Mouse (Mus musculus) midbrain, postnatal 0 days (tissue): ENCODE measurements around the gene Gmds. TPM values are rescaled to one million over a fixed set of nuclear protein-coding genes. Genes with fewer than 3 reads are reported as not detected.

Experiments used
- ATAC-seq: fragments of 200-750 bp; cut with Nextera tagmentation; 2 replicates; pipeline ENCODE4 v1.8.0; 2017; ENCODE audit warnings: moderate number of reproducible peaks, mild to moderate bottlenecking, moderate TSS enrichment, moderate library complexity; ENCODE audit not compliant: low FRiP score
- DNase-seq: peaks from one replicate; pipeline ENCODE4 v3.0.0-alpha.2; 2015; ENCODE audit warnings: low spot score
- H3K27ac ChIP-seq: fragments of 300-500 bp; sonication (generic); 2 replicates; pipeline ENCODE4 v1.5.1; 2014; ENCODE audit warnings: low read depth, mild to moderate bottlenecking, low read length, mixed read lengths
- H3K27me3 ChIP-seq: fragments of 300-500 bp; sonication (generic); 2 replicates; pipeline ENCODE4 v1.6.1; 2014; ENCODE audit warnings: low read length, control low read depth, mixed read lengths; ENCODE audit not compliant: insufficient read depth
- H3K36me3 ChIP-seq: fragments of 300-500 bp; sonication (generic); 2 replicates; pipeline ENCODE4 v1.6.1; 2014; ENCODE audit warnings: low read length, control low read depth, mixed read lengths; ENCODE audit not compliant: insufficient read depth
- H3K4me1 ChIP-seq: fragments of 300-500 bp; sonication (generic); 2 replicates; pipeline ENCODE4 v1.6.1; 2014; ENCODE audit warnings: mild to moderate bottlenecking, control low read depth, antibody characterized with exemption, low read length, mixed read lengths; ENCODE audit not compliant: insufficient read depth
- H3K4me2 ChIP-seq: fragments of 300-500 bp; sonication (generic); 2 replicates; pipeline ENCODE4 v1.6.1; 2014; ENCODE audit warnings: low read depth, mild to moderate bottlenecking, low read length, mixed read lengths; ENCODE audit not compliant: poor library complexity, severe bottlenecking
- H3K4me3 ChIP-seq: fragments of 300-500 bp; sonication (generic); 2 replicates; pipeline ENCODE4 v1.5.1; 2014; ENCODE audit warnings: low read depth, mild to moderate bottlenecking, low read length, moderate library complexity
- H3K9ac ChIP-seq: fragments of 300-500 bp; sonication (generic); replicated peaks from 2 replicates; pipeline ENCODE4 v1.6.1; 2014; ENCODE audit warnings: mild to moderate bottlenecking, low read length, moderate library complexity, mixed read lengths; ENCODE audit not compliant: poor library complexity, severe bottlenecking
- H3K9me3 ChIP-seq: fragments of 300-500 bp; sonication (generic); 2 replicates; pipeline ENCODE4 v1.6.1; 2016; ENCODE audit warnings: low read length, control low read depth
- CTCF ChIP-seq: IDR thresholded peaks from 2 replicates; pipeline ENCODE4 v1.5.1; 2016; ENCODE audit warnings: antibody characterized with exemption, mild to moderate bottlenecking
- WGBS: fragments of 180-500 bp; shearing (Covaris S2); extraction: QIAGEN DNeasy Blood & Tissue Kit; methylation state at CpG from one replicate; pipeline ENCODE4 v1.1.7; 2014; 5-methylcytosine and 5-hydroxymethylcytosine counted together
- polyA plus RNA-seq: library from polyadenylated mRNA; unstranded; fragments of >200 nt; fragmentation: Nextera tagmentation; extraction: Ambion mirVana; gene quantifications from 2 replicates; pipeline ENCODE4 v1.2.1, GENCODE M21; 2015
- total RNA-seq: library from RNA; depleted of rRNA; stranded (reverse); fragments of >200 nt; gene quantifications from 2 replicates; pipeline ENCODE4 v1.2.3, GENCODE M21; 2014

The Gmds gene
- total and polyA plus RNA-seq, 2 experiments from 2014 or later: 8.7 to 28.6 TPM

DNA sequence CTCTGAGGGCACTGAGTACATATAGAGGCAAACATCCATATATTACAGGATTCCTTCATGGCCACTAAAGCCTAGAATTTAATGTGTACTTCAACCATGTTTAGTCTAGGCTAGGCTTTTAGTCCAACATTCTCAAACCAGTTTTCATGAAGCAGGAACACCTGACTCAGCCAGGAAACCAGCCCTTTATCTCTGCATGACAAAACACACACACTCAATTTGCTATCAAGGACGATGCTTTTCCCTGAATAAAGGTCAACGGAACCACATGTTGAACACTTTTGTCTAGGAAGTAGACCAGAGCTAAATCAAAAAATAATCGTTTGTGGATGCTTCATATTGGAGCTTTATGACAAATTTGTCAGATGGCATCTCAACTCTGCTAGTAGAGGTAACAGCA lies 429.5 kb downstream of the Gmds start:
- Histone ChIP-seq H3K4me1 (no peaks in the 10 kb centered on the region), H3K9me3 (no peaks in the 10 kb centered on the region), H3K4me2 (no peak overlapping the region), H3K27ac (no peak overlapping the region), H3K4me3 (no peak overlapping the region), H3K27me3 (no peaks in the 10 kb centered on the region), H3K36me3 (no peaks in the 10 kb centered on the region), H3K9ac (no peak overlapping the region)
- WGBS: 86% methylated on average over 3 of the region's 3 CpGs
- TF ChIP-seq CTCF: no peak
- no peak for DNase-seq
- ATAC-seq: no peak

DNA sequence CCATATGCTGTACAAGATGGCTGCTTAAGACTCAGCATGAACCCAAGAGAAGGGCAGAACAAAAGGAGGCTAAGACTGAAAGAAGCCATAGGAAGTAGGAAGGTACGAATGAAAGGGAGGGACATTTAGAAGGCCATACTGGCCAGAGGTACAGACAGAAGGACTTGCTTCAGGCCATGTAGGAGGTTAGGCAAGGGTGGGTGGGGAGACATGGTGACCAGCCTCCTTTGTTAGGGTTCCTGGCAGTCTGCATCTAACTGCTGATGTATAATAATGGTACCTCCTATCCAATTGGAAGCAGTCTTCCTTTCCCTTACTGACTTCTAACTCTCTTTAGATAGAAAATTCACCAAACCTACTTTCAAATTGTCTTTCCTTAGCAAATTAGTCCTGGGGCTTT lies 432.0 kb downstream of the Gmds start:
- no peaks in the 10 kb centered on the region for H3K9me3 ChIP-seq
- TF ChIP-seq CTCF: no peak
- H3K27ac ChIP-seq: no peak overlapping the region
- H3K4me2 ChIP-seq: no peak overlapping the region
- H3K36me3 ChIP-seq: no peaks in the 10 kb centered on the region
- 77% methylated on average over 1 of the region's 1 CpGs for WGBS
- H3K4me1 ChIP-seq: no peaks in the 10 kb centered on the region
- H3K9ac ChIP-seq: no peak overlapping the region
- no peak overlapping the region for H3K4me3 ChIP-seq
- no peak for ATAC-seq
- no peak for DNase-seq
- H3K27me3 ChIP-seq: no peaks in the 10 kb centered on the region

DNA sequence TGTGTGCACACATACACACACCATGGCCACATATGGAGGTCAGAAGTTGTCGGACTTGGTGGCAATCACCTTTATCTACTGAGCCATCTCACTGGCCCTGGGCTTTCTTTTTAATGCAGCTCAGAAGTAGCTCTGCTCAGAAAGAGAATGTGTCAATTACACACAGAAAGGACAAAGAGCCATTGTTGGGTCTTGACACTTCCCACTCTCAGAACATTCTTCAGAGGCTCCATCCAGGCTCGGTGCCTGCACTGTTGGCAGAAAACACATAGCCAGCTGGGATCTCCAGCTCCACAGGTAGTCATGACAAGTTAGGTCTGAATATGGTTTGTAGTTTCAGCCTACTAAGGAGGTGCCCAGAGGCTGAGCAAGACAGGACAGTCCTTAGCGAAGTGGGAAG lies 438.3 kb downstream of the Gmds start:
- Histone ChIP-seq H3K9me3 (no peaks in the 10 kb centered on the region), H3K4me3 (no peak overlapping the region), H3K27ac (no peak overlapping the region), H3K4me2 (no peak overlapping the region), H3K4me1 (no peaks in the 10 kb centered on the region), H3K9ac (no peak overlapping the region), H3K27me3 (no peaks in the 10 kb centered on the region), H3K36me3 (no peaks in the 10 kb centered on the region)
- DNase-seq (no peak), ATAC-seq (no peak)
- no peak for TF ChIP-seq CTCF
- WGBS: 58% methylated on average over 3 of the region's 3 CpGs

DNA sequence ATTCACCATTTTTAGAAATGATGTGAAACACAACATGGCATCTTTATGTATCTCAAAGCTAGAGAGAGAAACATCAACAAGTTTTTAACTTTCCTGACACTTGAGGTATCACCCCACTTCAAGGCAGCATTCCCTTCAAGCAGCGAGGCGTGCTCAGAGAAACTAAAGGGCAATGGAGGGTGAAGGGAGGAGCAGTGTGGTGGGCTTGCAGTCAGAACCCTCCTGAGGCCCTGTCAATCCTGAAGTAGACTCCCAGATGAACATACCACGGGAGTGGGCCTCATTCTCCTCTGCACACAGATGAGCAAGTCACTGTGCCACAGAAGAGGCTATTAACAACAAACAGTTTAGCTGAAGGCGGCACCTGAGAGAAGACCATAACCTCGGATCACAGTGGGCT lies 439.1 kb downstream of the Gmds start:
- DNase-seq (no peak), ATAC-seq (no peak)
- WGBS: 80% methylated on average over 5 of the region's 5 CpGs
- Histone ChIP-seq H3K36me3 (no peaks in the 10 kb centered on the region), H3K4me1 (no peaks in the 10 kb centered on the region), H3K9ac (no peak overlapping the region), H3K4me2 (no peak overlapping the region), H3K4me3 (no peak overlapping the region), H3K27ac (no peak overlapping the region), H3K27me3 (no peaks in the 10 kb centered on the region), H3K9me3 (no peaks in the 10 kb centered on the region)
- no peak for TF ChIP-seq CTCF

DNA sequence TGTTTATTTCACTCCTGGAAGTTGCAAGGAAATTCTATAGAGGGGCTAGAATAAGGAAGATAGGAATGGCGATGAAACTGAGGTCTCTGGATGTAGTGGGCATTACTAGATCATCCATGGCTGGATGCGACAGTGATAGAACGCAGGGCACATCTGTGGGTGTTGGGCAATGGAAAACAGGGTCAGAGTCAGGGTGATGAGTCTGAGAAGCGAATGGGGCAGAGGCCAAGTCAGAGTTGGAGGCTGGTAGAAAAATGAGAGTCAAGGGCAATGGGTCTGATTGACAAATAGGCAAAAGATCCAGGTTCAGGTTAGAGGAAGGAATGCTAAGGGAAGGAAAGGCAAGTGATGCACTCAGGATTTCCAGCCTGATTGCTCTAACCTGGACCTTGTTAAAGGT lies 441.0 kb downstream of the Gmds start:
- DNase-seq (no peak), ATAC-seq (no peak)
- Histone ChIP-seq H3K4me1 (no peaks in the 10 kb centered on the region), H3K9me3 (no peaks in the 10 kb centered on the region), H3K9ac (no peak overlapping the region), H3K4me2 (no peak overlapping the region), H3K27ac (no peak overlapping the region), H3K27me3 (no peaks in the 10 kb centered on the region), H3K4me3 (no peak overlapping the region), H3K36me3 (no peaks in the 10 kb centered on the region)
- 91% methylated on average over 4 of the region's 4 CpGs for WGBS
- TF ChIP-seq CTCF: no peak

DNA sequence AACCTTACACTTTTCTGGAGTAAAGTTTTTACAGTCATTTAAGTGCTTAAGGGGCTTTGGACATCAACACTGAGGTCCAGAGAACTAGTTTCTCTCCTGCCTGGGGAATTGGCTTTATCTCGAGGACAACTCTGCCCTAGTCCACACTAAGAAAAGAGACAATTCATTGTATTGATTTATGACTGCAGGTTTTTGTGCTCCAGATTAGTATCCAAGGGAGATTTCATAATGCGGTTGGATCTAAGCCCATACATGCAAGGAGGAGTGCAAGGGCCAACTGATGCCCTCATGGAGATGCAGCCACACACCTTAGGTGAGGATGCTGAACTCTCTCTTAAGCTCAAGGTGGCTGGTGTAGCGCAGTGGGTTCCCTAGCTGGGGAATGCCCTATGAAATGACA lies 444.0 kb downstream of the Gmds start:
- no peaks in the 10 kb centered on the region for H3K27me3 ChIP-seq
- no peak for TF ChIP-seq CTCF
- DNase-seq: no peak
- H3K4me1 ChIP-seq: no peaks in the 10 kb centered on the region
- WGBS: 76% methylated on average over 3 of the region's 3 CpGs
- no peak for ATAC-seq
- H3K4me3 ChIP-seq: no peak overlapping the region
- no peaks in the 10 kb centered on the region for H3K36me3 ChIP-seq
- H3K9me3 ChIP-seq: 0 out of 2 replicates have a peak, but pooled peaks cover 6% of the 10 kb centered on the region
- H3K9ac ChIP-seq: no peak overlapping the region
- H3K4me2 ChIP-seq: no peak overlapping the region
- H3K27ac ChIP-seq: no peak overlapping the region
